Mouse (Mus musculus): ENCODE results near the gene Lrit3. TPM values are rescaled to one million over a fixed set of nuclear protein-coding genes. Genes with fewer than 3 reads are reported as not detected.
"Not testable (repeated sequence)": the region's sequence is repeated elsewhere in the genome, so short reads cannot be mapped to it uniquely, and the experiment has no call there.

Lrit3 gene
- total and polyA plus RNA-seq, 2 experiments from 2014 or later: 0.06 TPM; not detected in 1

GRCm38 (mm10) chr3:129782746-129783145 is 21.1 kb downstream of the Lrit3 start:
- Histone ChIP-seq H3K27ac (no peak overlapping the region), H3K9me3 (ENCODE audit: low read length) (no peaks in the 10 kb centered on the region), H3K4me3 (ENCODE audit: low read length) (no peak overlapping the region), H3K9ac (replicated peaks; ENCODE audit: low read length) (no peak overlapping the region), H3K36me3 (ENCODE audit: insufficient read depth, low read length) (no peaks in the 10 kb centered on the region), H3K27me3 (ENCODE audit: insufficient read depth, low read length) (no peaks in the 10 kb centered on the region), H3K4me2 (ENCODE audit: low read depth, low read length) (no peak overlapping the region), H3K4me1 (ENCODE audit: insufficient read depth, low read length) (no peaks in the 10 kb centered on the region)
- ATAC-seq: no peak
- TF ChIP-seq CTCF (IDR thresholded peaks at IDR 0.05; ENCODE audit: low read depth): 0 out of 2 replicates have a peak, but pooled peaks have one; percentile 13
- no peak for DNase-seq (ENCODE audit: low spot score)
- 94% methylated on average over 3 of the region's 3 CpGs for WGBS

GRCm38 (mm10) chr3:129781435-129781834 is 22.4 kb downstream of the Lrit3 start:
- H3K4me1 ChIP-seq (ENCODE audit: insufficient read depth, low read length): no peaks in the 10 kb centered on the region
- no peaks in the 10 kb centered on the region for H3K27me3 ChIP-seq (ENCODE audit: insufficient read depth, low read length)
- WGBS: 44% methylated on average over 10 of the region's 10 CpGs
- DNase-seq (ENCODE audit: low spot score) (no peak), ATAC-seq (0 out of 2 replicates have a peak, but pooled peaks have one; percentile 27)
- H3K4me3 ChIP-seq (ENCODE audit: low read length): no peak overlapping the region
- no peak for TF ChIP-seq CTCF (IDR thresholded peaks at IDR 0.05; ENCODE audit: low read depth)
- H3K9ac ChIP-seq (replicated peaks; ENCODE audit: low read length): no peak overlapping the region
- H3K4me2 ChIP-seq (ENCODE audit: low read depth, low read length): no peak overlapping the region
- H3K9me3 ChIP-seq (ENCODE audit: low read length): no peaks in the 10 kb centered on the region
- H3K36me3 ChIP-seq (ENCODE audit: insufficient read depth, low read length): no peaks in the 10 kb centered on the region
- H3K27ac ChIP-seq: no peak overlapping the region

GRCm38 (mm10) chr3:129771210-129771609 is 32.6 kb downstream of the Lrit3 start:
- Histone ChIP-seq H3K4me2 (ENCODE audit: low read depth, low read length) (no peak overlapping the region), H3K27me3 (ENCODE audit: insufficient read depth, low read length) (no peaks in the 10 kb centered on the region), H3K4me1 (ENCODE audit: insufficient read depth, low read length) (no peaks in the 10 kb centered on the region), H3K9ac (replicated peaks; ENCODE audit: low read length) (no peak overlapping the region), H3K36me3 (ENCODE audit: insufficient read depth, low read length) (no peaks in the 10 kb centered on the region), H3K27ac (no peak overlapping the region), H3K4me3 (ENCODE audit: low read length) (no peak overlapping the region), H3K9me3 (ENCODE audit: low read length) (no peaks in the 10 kb centered on the region)
- no peak for DNase-seq (ENCODE audit: low spot score)
- 88% methylated on average over 6 of the region's 6 CpGs for whole genome bisulfite sequencing
- TF ChIP-seq CTCF (IDR thresholded peaks at IDR 0.05; ENCODE audit: low read depth): no peak
- no peak for ATAC-seq

- no peaks in the 10 kb centered on the region for H3K27me3 ChIP-seq (ENCODE audit: insufficient read depth, low read length)
- WGBS: 85% methylated on average over 10 of the region's 10 CpGs
- H3K4me1 ChIP-seq (ENCODE audit: insufficient read depth, low read length): no peaks in the 10 kb centered on the region
- ATAC-seq: no peak
- no peak overlapping the region for H3K27ac ChIP-seq
- H3K9me3 ChIP-seq (ENCODE audit: low read length): no peaks in the 10 kb centered on the region
- no peak for TF ChIP-seq CTCF (IDR thresholded peaks at IDR 0.05; ENCODE audit: low read depth)
- no peak overlapping the region for H3K9ac ChIP-seq (replicated peaks; ENCODE audit: low read length)
- no peak for DNase-seq (ENCODE audit: low spot score)
- no peak overlapping the region for H3K4me2 ChIP-seq (ENCODE audit: low read depth, low read length)
- H3K36me3 ChIP-seq (ENCODE audit: insufficient read depth, low read length): no peaks in the 10 kb centered on the region
- H3K4me3 ChIP-seq (ENCODE audit: low read length): no peak overlapping the region
Measured at GRCm38 (mm10) chr3:129766971-129767794, 36.6 kb downstream of the Lrit3 start.

- no peak for DNase-seq (ENCODE audit: low spot score)
- Histone ChIP-seq H3K9ac (replicated peaks; ENCODE audit: low read length) (no peak overlapping the region), H3K27ac (no peak overlapping the region), H3K4me2 (ENCODE audit: low read depth, low read length) (no peak overlapping the region), H3K4me1 (ENCODE audit: insufficient read depth, low read length) (no peaks in the 10 kb centered on the region), H3K9me3 (ENCODE audit: low read length) (no peaks in the 10 kb centered on the region), H3K4me3 (ENCODE audit: low read length) (no peak overlapping the region), H3K27me3 (ENCODE audit: insufficient read depth, low read length) (no peaks in the 10 kb centered on the region), H3K36me3 (ENCODE audit: insufficient read depth, low read length) (no peaks in the 10 kb centered on the region)
- no peak for ATAC-seq
- no peak for TF ChIP-seq CTCF (IDR thresholded peaks at IDR 0.05; ENCODE audit: low read depth)
- WGBS: 78% methylated on average over 4 of the region's 4 CpGs
Measured at GRCm38 (mm10) chr3:129766106-129766505, 37.7 kb downstream of the Lrit3 start.

GRCm38 (mm10) chr3:129757599-129757998 is 46.2 kb downstream of the Lrit3 start:
- H3K27ac ChIP-seq; H3K4me1 ChIP-seq (ENCODE audit: insufficient read depth, low read length); H3K4me2 ChIP-seq (ENCODE audit: low read depth, low read length); H3K4me3 ChIP-seq (ENCODE audit: low read length); DNase-seq (ENCODE audit: low spot score); ATAC-seq; H3K9ac ChIP-seq (replicated peaks; ENCODE audit: low read length); H3K36me3 ChIP-seq (ENCODE audit: insufficient read depth, low read length); H3K27me3 ChIP-seq (ENCODE audit: insufficient read depth, low read length); H3K9me3 ChIP-seq (ENCODE audit: low read length): not testable (repeated sequence)
- 79% methylated on average over 1 of the region's 1 CpGs for WGBS

All from hindbrain, postnatal 0 days (tissue).